Mouse (Mus musculus) retina, adult 2 months (tissue): ENCODE measurements around the gene Cpt1c.

Experiments used
- DNase-seq: peaks from one replicate; pipeline ENCODE4 v3.0.0-alpha.2; 2012; ENCODE audit warnings: low read depth, low spot score

Gene Cpt1c

DNA sequence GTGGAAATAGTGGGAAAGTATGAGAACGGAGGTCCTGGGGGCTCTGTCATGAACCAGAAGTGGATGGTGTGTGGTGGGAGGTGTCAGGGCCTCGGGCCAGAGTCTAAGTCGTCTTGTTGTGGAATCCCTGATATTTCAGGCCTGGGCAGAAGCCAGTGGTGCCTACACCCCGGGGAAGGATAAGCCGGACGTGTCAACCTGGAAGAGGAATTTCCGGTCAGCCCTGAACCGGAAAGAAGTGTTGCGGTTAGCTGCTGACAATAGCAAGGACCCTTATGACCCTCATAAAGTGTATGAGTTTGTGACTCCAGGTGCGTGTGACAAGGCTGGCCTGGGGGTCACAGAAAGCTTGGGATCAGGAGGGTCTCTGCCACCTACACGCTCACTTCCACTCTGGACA, 25.1 kb upstream of the Cpt1c start:
- no peak for DNase-seq

GRCm38 (mm10) chr7:44998501-44998955, 23.9 kb upstream of the Cpt1c start, which contains the start of gene Bcl2l12:
Gene Bcl2l12, minus strand, starts transcription at chr7:44998712.
- no peak for DNase-seq

DNA sequence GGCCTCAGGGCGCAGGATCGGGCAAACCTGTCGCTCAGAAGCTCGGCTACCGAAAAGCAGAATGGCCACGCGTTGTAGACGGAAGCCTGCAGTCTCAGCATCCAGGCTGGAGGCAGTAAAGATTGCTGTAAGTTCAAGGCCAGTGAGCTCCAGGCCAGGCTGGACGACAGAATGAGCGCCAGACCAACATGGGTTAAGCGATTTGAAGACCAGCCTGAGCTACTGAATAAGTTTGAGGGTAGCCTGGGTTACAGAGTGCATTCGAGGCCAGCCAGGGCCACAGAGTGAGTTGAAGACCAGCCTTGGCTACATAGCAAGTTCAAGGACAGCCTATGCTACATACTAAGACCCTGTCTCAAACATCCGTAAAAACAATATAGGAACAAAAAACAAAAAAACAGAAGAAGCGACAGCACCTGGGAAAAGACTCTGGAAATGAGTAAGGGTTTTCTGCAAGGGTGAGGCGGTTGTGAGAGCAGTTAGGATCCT, 23.3 kb upstream of the Cpt1c start:
- DNase-seq: no peak

- DNase-seq: peak; percentile 89
These were observed 22.7 kb upstream of the Cpt1c start, which contains the start of gene Irf3 for GRCm38 (mm10) chr7:44997231-44997939. Gene Irf3, plus strand, starts transcription at chr7:44997648.

- no peak for DNase-seq
These were observed 22.0 kb upstream of the Cpt1c start for GRCm38 (mm10) chr7:44996672-44997071.

DNA sequence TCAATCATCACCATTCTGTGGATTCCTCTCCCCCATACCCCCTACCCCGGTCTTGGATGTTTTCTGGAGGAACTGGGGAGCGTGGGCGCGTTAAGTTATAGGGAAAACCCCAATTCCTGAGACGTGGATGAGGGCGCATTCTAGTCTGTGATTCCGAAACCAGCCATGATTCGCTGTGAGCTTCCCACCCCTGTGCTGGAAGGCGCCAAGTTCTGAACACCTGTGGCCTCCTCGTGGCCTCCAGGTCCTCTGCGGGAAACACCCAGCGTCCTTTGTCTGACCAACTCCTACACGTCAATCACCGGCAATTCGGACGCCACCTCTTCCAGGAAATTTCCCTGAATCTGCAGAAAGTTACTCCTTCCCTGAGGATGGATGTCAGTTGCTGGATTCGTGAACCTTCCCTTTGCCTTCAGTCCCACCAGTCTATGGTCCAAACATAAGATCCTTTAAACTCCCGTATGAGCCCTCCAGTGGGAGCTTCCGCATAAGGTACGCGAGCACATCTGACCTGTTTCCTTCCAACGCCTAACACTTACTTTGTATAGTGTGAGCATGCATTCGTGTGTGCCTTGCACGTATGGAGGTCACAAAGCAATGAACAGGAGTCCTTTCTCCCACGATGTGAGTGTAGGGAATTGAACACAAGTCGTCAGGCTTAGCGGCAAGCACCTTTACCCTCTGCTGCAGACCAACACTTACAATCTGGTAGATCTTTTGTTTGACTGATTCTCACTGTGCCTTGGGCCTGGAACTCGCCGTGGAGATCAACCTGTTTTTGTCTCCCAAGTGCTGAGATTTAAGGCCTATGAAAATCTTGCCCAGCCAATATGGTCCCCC, 12.4 kb upstream of the Cpt1c start:
- DNase-seq: no peak

DNA sequence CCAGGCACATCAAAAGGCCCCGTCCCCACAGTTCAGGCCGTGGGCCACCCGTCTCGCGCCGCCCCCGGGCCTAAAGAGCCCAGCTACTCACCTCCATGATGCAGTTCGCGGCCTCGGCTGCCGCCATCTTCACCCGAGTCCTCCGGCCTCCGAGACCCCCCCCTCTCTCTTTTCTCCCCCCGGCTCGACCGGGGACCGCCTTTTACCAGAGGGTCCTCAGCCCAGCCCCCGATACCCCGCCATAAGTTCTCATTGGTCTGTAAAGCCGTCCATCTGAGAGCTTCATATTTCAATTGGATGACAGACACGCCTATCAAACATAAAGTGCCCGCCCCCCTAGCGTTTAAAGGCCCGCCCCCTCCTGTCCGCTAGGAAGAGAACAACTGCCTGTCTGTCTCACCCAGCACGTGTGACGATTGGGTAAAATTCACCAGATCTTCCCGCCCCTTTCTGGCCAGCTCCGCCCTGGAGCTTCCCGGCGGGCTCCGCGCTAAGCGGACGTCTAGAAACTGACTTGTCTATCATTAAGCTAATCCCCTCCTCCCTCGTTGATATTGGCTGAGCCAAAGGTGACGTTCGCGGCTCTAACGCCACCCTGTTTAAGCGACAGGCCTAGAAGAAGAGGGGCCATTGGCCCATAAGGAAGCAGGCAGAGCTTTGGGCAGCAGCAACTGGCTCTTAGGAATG, 11.7 kb upstream of the Cpt1c start, which contains the start of gene Prmt1:
Prmt1 (minus strand) TSS at position 377 of the 687 bp plus-strand sequence.
- peak; percentile 98 for DNase-seq

DNA sequence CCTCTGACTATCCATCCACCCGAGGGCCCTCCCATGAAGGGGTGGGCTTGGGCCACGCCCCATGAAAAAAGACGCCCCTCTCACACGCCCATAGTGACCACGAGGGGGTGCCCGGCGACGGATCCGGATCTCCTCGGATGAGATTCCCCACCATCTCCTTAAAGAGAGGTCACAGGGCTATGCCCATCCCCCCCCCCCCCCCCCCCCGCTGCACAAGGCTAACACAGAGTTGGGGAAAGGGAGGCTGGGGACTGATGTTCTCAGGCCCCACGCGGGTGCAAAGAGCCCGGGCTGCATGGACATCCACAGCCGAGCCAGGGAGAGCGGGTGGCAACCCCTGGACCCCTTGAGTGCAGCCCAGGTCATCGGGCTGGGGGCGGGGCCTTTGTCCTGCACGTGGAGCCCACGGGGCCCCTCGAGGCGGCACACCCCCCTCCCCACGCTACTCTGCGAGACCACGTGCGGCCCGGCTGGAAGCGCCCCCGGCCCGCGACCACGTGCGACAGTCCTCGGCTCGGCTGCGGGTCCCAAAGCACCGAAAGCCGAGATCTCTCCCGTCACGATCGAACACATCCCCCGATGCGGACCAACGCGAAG, 11.0 kb upstream of the Cpt1c start:
- no peak for DNase-seq

DNA sequence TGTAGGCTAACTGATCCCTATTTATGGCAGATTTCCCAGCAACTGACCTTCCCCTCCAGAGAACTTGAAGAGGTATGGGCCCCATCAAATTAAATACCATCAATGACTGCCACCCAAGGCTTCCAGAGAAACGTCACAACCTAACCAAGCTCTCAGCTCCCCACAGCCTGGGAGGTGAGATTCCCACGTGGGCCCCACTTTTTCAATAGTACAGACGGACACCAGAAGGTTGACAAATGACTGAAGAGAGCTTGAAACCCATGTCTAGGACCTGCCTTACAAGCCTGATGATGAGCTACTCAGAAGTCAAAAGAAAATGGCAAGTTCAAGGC, 10.1 kb upstream of the Cpt1c start:
- no peak for DNase-seq

DNA sequence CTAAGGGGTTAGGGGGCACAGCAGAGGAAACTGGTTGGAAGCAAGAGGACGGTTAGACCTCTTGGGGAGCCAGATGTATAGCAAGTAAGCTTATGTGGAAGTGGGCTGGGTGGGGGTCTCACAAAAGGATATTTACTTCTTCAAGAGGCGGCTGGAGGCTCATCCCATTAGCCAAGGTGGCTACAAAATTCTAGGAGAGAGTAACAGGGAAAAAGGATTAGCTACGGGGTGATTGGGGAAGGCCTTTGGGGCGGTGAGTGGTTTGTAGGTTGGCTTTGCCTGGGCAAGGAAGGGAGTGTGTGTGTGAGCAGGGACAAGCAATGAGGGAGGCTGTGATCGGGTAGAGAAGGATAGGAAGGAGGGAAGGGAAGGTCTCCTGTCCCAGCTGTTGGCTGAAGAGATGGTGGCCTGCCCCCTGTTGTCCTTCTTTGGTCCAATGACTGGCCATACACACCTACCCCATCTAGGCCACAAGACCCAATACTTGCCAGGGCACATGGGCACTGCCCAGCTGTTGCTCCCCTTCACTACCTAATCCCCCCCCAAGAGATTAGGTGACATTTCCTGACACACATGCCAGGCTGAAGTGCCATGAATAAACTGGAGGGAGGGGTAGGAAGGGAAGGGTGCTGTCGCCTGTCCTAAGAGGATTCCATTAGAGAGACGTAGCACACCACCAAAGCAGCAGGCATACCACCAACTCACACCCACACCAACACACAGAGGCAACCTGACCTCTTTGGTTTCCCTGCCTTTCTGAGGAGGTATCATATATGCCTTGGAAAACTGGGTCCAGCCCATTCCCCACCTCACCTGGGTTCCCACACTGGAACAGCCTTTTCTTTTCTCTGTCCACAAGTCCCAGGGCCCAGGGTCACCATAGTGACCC, 9.5 kb upstream of the Cpt1c start:
- no peak for DNase-seq

- no peak for DNase-seq
These were observed 8.4 kb upstream of the Cpt1c start for GRCm38 (mm10) chr7:44983085-44983484.

DNA sequence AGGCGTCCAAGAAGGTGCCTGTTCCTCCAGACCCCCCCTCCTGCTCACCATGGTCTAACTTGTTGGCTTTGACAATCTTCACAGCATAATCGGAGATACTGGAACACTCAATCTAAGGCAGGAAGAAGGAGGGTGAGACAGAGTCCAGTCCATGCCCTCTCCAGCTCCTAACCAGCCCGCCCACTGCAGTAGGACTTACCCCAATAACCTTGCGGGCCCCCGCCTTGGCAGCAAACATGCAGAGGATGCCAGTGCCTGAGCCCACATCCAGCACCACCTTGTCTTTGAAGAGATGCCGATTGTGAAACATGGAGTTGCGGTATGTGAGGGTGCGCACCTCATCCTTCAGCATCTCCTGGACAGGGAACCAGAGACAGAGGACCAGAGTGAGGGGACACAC, 6.9 kb upstream of the Cpt1c start:
- no peak for DNase-seq

DNA sequence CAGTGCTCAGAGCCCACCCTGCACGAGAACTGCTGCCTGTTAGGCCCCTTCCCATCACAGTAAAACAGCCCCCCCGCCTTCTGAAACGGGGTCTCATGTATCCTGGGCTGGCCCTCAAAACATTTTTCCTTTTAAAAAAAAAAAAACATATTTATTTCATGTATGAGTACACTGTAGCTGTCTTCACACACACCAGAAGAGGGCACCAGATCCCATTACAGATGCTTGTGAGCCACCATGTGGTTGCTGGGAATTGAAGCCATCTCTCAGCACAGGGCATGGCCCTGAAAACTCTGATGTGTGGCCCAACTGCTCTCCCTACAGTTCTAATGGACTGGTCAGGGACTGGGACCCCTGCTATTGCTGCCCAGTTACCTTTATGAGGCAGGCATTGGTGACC, 3.6 kb upstream of the Cpt1c start:
- DNase-seq: no peak

DNA sequence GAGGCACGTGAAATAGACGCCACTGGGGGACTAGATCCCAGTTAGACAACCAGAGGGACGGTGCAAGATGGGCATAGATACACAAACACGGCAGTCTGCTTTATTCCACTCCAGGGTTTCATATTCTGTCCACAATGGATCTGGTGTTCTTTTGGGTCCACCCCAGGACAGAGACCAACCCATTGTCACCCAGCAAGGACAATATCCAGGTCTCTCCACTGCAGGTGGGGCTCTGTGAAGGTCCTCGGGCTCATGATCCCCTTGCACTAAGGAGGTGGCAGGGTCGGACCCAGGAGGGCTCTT, 417 bp upstream of the Cpt1c start:
- no peak for DNase-seq

DNA sequence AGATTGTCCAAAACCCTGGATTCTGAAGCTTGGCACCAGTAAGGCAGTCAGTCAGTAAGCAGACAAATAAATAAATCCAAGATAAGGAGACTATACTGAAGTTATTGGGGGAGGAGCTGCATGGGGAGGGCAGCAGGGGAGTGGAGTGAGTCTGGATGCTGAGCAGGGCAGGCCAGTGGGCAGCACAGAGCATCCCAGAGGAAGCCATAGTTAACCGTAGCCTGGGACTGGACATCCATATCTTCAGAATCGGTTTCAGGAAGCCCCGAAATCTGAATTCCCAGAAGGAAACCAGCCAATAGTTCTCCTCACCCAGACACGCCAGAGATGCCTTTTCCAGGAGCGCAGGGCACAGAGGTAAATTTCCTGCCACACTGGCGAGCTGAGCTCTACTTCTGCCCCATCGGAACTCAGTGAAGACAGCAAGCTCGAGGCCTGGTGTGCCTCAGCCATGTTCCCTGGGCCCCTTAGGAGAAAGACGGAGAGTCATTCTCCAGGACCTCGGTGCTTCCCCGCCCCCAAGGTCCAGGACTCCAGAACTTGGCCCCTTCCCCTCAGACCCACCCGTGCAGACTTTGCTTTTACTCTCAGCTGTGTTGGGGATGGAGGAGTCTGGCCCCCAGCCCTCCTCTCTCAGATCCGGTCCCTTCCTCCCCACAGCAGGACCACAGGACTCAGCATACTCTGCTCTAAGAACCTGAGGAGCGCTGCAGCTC, 1.1 kb downstream of the Cpt1c start:
- DNase-seq: no peak

GRCm38 (mm10) chr7:44971142-44971541, 3.5 kb downstream of the Cpt1c start:
- no peak for DNase-seq

DNA sequence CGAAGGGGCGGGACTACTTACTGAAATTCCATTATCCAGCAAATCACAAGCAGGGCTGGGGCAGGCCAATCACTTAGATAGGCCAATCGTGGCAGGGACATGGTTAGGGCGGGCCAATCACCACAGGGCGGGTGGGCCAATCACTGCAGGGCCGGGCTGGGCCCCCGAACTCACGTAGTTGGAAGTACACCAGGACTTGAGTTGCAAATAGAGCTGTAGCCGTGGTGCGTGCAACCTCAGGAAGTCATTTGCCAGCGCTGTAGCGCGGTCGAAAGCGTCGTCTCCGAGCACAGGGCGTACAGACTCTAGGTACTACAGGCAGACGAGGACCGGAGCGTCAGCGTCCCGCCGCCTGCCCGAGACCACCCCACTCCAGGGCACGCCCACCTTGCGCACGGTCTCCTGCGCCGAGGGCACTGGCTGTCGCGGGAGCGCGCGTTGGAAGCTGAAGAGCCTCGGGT, 4.4 kb downstream of the Cpt1c start:
- no peak for DNase-seq

DNA sequence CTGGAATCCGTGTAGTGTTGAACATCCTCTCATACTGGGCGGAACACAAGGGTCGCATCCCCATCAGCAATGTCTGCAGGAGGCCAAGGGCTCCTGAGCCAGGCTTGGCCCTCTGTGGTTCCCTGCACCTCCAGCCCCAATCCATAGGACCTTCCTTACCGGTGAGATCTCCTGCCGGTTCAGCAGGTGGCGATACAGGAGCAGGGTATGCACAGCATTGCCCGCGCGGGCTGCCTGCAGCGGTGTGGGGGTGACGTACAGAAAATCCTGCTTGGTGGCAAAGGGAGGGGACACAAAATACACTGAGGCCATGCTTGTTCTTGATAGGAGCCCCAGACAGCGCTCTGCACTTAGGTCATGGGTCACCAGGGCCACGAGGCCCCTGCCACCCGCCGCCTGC, 8.0 kb downstream of the Cpt1c start:
- no peak for DNase-seq

DNA sequence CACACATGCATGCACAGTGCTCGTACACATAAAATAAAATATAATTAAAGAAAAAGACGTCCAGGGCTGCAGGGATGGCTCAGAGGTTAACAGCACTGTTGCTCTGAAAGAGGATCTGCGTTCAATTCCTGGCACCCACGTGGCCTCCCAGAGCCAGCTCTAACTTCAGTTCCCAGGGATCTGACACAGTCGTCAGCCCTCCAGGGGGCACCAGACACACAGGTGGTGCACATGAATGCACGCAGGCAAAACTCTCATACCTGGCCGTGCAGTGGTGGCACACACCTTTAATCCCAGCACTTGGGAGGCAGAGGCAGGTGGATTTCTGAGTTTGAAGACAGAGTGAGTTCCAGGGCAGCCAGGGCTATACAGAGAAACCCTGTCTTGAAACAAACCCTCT, 8.7 kb downstream of the Cpt1c start:
- DNase-seq: no peak

GRCm38 (mm10) chr7:44964990-44965389, 9.7 kb downstream of the Cpt1c start:
- no peak for DNase-seq
